Mouse (Mus musculus): ENCODE results near the gene Thegl.
"Not testable (repeated sequence)": the region's sequence is repeated elsewhere in the genome, so short reads cannot be mapped to it uniquely, and the experiment has no call there.

The Thegl gene

DNA sequence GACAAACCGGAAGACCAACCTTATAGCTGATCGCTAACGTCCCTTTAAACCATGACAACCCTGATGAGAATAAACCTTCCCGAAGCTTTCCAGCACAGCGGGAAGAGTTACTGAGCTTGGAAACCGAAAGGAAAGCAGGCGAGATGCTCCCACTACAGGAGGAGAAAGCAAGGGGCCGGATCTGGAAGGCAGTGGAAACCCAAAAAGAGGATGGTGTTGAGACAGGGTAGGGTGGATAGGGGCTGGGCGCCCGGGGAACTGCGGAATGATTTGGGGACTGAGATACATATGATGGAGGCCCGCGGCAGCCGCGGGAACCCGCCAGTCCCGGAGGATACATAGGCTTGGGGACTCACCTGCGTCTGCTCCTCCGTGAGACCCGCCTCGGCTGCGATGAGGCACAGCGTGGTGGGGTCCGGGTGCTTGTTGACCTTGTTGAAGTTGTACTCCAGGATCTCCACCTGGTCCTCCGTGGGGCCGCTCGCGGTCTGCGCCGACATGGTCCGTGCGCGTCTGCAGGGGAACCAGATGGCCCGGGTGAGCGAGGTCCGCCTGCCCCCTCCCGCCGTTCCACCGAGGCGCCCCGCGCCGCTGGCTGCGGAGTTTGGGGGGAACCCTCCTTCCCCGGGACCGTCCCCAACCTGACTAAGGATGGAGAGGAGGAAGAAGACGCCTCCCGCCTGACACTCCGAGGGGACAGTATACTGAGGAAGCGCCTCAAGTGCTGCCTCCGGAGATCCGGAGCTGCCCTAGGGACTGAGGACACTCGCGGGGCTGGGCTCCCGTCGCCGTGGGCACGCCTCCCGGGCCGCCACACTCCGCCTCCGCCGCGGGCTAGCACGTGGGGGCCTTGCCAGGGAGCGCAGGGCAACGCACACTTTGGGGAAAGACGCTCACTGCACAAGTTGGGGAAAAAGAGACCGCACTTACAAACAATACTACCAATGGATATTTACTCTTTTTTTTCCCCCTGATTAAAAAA is 79.0 kb downstream of the Thegl start:
- no peak for DNase-seq (ENCODE audit: low read depth)

DNA sequence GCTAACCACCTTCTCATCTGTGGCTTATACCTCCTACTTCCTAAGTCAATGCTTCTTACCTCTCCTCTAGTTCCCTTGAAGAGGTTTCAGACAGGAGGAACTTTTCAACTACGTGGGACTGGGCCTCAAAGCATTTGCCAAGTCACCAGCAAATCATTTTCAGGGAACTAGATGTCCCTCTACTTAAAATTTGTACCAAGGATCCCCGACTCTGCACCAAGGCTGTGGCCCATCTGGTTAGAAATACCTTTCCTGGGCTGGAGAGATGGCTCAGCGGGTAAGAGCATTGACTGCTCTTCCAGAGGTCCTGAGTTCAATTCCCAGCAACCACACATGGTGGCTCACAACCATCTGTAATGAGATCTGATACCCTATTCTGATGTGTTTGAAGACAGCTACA is 80.4 kb downstream of the Thegl start:
- DNase-seq (ENCODE audit: low read depth), result not testable (repeated sequence)

DNA sequence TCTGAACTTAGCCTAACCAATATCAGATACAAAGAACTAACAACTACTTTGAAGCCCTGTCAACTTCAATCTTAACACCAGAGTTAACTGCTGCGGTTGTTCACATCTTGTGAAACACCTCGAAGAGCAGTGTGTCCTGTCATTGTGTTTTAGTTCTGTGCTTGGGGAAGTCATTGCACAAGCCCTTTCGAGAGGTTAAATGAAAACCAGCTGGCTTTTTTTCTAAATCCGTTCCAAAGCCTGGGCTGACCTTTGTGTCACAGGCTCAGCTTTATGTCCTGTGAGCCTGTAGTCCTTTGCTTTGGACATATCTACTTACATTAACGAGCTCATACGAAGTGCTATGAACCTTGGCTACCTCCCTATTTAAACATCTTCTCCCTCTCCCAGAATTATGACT is 81.9 kb downstream of the Thegl start:
- no peak for DNase-seq (ENCODE audit: low read depth)

DNA sequence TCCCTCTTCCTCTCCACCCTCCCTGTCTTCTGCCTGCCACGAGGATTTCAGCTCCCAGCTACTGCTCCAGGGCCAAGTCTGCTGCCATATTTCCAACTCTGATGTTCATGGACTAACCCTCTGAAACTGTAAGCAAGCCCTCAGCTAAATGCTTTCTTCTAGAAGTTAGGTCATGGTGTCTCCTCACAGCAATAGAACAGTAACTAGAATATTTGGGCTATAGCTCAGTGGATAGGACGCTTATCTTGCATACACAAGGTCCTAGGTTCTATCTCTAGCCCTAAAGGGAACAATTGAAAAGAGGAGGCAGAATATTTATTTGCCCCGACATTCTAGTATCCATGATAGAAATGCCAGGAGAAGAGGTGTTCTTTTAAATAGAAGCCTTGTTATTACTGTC is 83.1 kb downstream of the Thegl start:
- DNase-seq (ENCODE audit: low read depth), result no peak

DNA sequence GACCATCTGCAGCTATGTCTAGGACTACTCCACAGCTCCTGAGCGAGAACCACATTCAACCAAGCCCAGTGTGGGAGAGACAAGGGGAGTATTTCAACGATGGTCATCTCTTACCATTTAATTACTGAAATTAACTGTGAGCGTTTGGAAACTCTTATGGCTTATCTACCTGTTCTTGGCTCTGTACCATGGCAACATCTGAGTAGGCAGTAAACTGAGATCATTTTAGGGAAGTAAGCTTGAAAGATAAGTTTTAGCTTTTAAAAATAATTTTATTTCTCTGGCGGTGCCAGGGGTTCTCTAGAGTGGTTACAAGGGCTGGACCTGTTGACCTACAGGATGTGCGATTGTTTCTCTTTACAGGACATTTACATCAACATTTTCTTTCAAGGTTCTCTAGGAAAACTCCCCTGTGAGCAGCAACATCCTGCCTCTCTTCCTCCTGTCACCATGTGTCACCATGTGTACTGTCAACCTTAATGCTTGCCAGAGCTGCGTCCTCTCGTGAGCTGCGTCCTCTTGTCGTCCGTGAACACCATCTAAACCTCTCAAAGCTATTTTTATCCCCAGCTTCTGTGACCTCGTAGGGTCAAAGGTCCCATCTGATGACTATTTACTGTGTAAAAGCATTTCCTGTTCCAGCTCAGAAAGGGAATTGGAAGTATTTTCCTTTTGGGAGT is 83.6 kb downstream of the Thegl start:
- no peak for DNase-seq (ENCODE audit: low read depth)

DNA sequence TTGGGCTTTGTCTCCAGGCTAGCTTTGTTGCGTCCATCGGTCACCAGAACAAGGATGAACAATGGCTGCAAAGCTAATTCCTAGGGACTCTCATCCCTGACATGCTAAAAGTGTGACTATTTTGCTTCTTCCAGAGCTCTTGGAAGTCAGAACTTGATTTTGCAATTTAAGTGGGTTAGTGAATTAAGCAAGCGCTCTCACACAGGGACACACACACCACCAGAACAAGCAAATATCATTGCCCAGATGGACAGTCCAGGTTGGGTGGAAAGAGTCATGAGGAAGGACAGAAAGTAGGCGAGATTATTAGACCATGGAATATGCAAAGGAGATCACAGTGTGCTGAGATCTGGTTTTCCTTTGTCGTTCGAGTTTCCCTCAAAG is 84.2 kb downstream of the Thegl start:
- DNase-seq (ENCODE audit: low read depth), result no peak

DNA sequence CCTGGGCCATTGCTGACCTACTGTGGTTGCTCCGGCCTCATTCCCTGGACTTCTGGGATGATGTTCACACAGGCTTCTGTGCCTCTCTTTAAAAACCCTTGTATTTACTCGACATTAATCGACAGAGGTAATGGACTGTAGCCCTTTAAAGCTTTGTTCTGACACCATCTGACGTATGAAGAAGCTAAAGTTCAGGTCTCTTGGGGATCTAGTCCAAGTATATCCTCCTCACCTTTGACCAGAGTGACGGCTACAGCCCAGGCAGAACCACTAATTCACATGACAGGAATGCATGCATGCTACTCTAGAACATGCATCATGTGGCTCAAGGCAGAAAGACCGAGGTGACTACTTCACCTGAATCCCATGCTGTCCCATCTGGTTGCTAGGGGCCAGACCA is 84.9 kb downstream of the Thegl start:
- DNase-seq (ENCODE audit: low read depth), result no peak

DNA sequence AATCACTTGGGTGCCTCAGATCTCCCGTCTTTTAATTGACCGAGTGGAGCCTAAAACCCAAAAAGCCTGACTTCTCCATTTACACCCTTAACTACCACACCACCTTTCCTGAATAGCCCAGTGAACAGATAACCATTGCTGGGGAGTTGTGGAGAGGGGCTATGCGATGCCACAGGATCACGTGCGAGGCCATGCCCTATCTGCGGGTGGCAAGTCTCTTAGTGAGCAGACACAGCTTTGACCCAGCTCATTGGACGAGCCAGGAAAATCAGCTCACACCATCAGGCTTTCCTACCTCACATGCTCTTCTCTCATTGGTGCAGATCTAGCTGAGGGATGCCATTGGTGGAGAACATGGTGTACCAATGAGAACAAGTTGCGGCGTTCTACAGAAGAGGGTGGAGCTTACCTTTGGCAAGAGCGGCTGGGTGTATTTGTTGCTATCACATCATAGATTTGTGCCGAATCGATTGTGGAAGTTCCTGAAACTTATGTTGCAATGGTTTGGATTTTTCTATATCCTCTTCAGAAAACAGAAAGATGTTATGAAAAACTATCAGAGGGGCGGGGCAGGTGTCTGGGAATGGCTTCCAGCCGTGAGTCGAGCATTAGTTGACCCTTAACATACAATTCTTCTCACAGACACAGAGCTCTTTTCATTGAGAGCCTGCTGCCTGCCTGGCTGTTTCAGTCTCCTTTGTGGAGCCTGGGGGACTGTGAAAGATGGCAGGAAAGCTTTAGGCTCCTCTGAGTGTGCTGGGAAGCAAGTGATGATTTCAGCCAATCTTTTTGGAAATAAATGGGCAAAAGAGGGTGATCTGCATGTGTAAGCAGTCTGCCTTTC is 86.9 kb downstream of the Thegl start:
- no peak for DNase-seq (ENCODE audit: low read depth)

DNA sequence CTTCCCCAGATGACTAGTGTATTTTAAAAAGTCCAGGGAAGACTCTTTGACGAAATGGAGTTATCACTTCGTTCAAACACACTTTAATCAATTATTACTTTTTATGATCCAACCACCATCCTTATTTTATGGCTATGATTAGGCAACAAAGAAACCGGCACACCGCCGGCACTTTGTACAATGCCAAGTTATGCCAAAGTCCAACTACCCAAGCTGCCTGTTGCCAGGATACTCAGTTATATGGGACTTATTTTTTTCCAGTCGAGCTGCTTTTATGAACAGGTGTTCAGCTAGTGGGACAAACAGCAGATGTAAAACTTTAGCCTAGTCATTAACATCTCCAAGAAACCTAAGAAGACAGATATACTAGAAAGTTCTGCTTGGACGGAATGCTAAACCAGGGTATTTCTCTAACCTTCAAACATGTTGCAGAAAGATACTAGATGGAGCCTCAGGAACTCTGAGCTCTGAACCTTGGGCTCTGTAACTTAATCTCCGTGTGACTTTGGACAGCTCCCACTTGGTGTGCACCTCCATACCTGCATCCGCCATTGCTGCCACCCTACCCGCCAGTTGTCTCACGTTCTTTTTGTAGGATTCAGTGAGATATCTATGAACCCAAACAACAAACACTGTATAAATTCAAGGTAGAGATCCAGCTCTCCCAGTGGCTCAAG is 91.5 kb downstream of the Thegl start:
- DNase-seq (ENCODE audit: low read depth), result no peak

DNA sequence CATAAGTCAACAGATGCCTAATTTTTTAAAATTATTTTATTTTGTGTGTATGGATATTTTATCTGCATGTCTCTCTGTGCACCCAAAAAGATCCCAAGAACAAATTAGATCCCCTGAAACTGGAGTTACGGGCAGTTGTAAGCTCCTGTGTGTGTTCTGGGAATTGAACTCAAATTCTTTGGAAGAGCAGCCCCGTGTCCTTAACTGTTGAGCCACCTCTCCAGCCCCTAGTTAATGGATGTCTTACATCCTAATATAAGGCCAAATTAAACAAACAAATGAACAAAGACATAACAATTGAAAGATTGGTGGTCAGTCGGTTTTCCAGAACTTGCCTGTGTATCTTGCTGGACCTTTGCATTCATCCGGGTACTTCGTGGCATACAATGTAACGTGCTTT is 93.0 kb downstream of the Thegl start:
- DNase-seq (ENCODE audit: low read depth), result no peak

DNA sequence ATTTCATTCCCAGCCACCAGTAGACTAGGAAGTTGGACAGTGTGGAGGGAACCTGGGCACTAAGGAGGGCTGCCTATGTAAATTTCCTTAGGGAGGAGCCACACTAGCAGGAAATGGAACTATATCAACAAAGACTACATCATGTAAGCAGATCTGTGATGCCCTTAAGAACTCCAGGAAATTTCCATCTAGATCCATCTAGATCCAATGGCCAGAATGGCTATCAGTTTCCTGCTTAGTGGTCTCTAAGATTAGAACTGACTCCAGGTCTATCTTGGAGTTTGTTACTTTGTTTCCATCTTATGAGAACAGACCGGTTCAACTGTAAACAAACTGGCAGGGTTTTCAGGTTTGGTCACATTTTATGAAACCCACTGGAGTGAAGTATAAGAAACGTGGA is 94.0 kb downstream of the Thegl start:
- DNase-seq (ENCODE audit: low read depth), result no peak

All from fibroblast of lung, adult 2 months (primary cell).